Mouse (Mus musculus) small intestine, adult 2 months (tissue): ENCODE measurements around the gene Cdh12.

ENCODE experiments used
- CTCF ChIP-seq: fragments of 200-500 bp; IDR thresholded peaks from 2 replicates; pipeline ENCODE4 v1.5.1; 2012; ENCODE audit warnings: low read depth, mild to moderate bottlenecking, control low read depth, inconsistent platforms, low read length, moderate library complexity, mixed read lengths; ENCODE audit not compliant: insufficient replicate concordance, insufficient read length; ENCODE audit errors: extremely low read depth
- POLR2A ChIP-seq: fragments of 200-500 bp; IDR thresholded peaks from 2 replicates; pipeline ENCODE4 v1.6.1; 2012; ENCODE audit warnings: low read depth, mild to moderate bottlenecking, control low read depth, inconsistent platforms, low read length, moderate library complexity

GRCm38 (mm10) chr15:20967463-20967862 lies 518.4 kb downstream of the Cdh12 start:
- TF ChIP-seq POLR2A (no peak), CTCF (no peak)
